Mouse (Mus musculus) midbrain, embryonic 14.5 days (tissue): Measurements from ENCODE around the gene Coil. TPM values are rescaled to one million over a fixed set of nuclear protein-coding genes. Genes with fewer than 3 reads are reported as not detected.

Experiments used
- ATAC-seq: fragments of 200-750 bp; cut with Nextera tagmentation; 2 replicates; pipeline ENCODE4 v1.8.0; 2017; ENCODE audit warnings: moderate number of reproducible peaks, moderate library complexity; ENCODE audit not compliant: low FRiP score, low TSS enrichment
- DNase-seq: peaks from one replicate; pipeline ENCODE4 v3.0.0-alpha.2; 2015
- H3K27ac ChIP-seq: fragments of 300-500 bp; sonication (generic); replicated peaks from 2 replicates; pipeline ENCODE4 v1.5.1; 2014; ENCODE audit warnings: mild to moderate bottlenecking, low read depth, low read length, moderate library complexity
- H3K27me3 ChIP-seq: fragments of 300-500 bp; sonication (generic); 2 replicates; pipeline ENCODE4 v1.6.1; 2014; ENCODE audit warnings: low read length, control low read depth, mixed read lengths; ENCODE audit not compliant: control insufficient read depth, insufficient read depth
- H3K36me3 ChIP-seq: fragments of 300-500 bp; sonication (generic); 2 replicates; pipeline ENCODE4 v1.6.1; 2014; ENCODE audit warnings: low read length, control low read depth; ENCODE audit not compliant: control insufficient read depth, insufficient read depth
- H3K4me1 ChIP-seq: fragments of 300-500 bp; sonication (generic); 2 replicates; pipeline ENCODE4 v1.6.1; 2014; ENCODE audit warnings: mild to moderate bottlenecking, antibody characterized with exemption, low read length, control low read depth; ENCODE audit not compliant: control insufficient read depth, insufficient read depth
- H3K4me2 ChIP-seq: fragments of 300-500 bp; sonication (generic); 2 replicates; pipeline ENCODE4 v1.6.1; 2014; ENCODE audit warnings: mild to moderate bottlenecking, low read length, moderate library complexity
- H3K4me3 ChIP-seq: fragments of 300-500 bp; sonication (generic); replicated peaks from 2 replicates; pipeline ENCODE4 v1.5.1; 2014; ENCODE audit warnings: low read depth, low read length
- H3K9ac ChIP-seq: fragments of 300-500 bp; sonication (generic); replicated peaks from 2 replicates; pipeline ENCODE4 v1.6.1; 2014; ENCODE audit warnings: mild to moderate bottlenecking, low read length, moderate library complexity
- H3K9me3 ChIP-seq: fragments of 300-500 bp; sonication (generic); 2 replicates; pipeline ENCODE4 v1.6.1; 2016; ENCODE audit warnings: low read length, control low read depth, mixed read lengths; ENCODE audit not compliant: control insufficient read depth
- WGBS: fragments of 180-500 bp; shearing (Covaris S2); extraction: QIAGEN DNeasy Blood & Tissue Kit; methylation state at CpG from one replicate; pipeline ENCODE4 v1.1.7; 2014; 5-methylcytosine and 5-hydroxymethylcytosine counted together
- polyA plus RNA-seq: library from polyadenylated mRNA; unstranded; fragments of >200 nt; fragmentation: Nextera tagmentation; extraction: Ambion mirVana; gene quantifications from 2 replicates; pipeline ENCODE4 v1.2.1, GENCODE M21; 2014

Gene Coil
- polyA plus RNA-seq, 1 experiment from 2014 or later, result 19.2 TPM

DNA sequence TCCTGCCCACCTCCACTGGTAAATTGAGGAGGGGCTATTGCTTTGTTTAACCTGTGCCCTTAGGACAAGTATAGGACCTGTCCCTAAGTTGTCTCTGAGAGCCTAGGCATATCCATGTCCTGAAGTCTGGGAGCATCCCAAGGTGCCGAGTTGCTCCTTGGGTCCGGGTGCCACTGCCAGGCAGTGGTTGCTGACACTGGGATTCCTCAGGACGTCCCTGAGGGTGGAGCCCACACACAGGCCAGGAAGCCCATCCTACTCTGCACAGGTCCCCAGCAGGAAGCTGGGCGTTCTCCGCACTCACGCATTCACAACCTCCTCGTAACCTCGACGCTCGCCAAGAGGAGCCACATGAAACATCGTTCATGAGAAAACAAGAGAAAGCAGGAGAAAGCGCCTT, 28.6 kb upstream of the Coil start:
- Histone ChIP-seq H3K4me3 (no peak overlapping the region), H3K27me3 (no peaks in the 10 kb centered on the region), H3K4me2 (no peak overlapping the region), H3K4me1 (no peaks in the 10 kb centered on the region), H3K36me3 (peaks cover 10% of the 10 kb centered on the region; the same call in 1 of the 2 replicates), H3K9ac (no peak overlapping the region), H3K9me3 (no peaks in the 10 kb centered on the region), H3K27ac (no peak overlapping the region)
- DNase-seq (no peak), ATAC-seq (no peak)
- WGBS, result 85% methylated on average over 12 of the region's 12 CpGs

DNA sequence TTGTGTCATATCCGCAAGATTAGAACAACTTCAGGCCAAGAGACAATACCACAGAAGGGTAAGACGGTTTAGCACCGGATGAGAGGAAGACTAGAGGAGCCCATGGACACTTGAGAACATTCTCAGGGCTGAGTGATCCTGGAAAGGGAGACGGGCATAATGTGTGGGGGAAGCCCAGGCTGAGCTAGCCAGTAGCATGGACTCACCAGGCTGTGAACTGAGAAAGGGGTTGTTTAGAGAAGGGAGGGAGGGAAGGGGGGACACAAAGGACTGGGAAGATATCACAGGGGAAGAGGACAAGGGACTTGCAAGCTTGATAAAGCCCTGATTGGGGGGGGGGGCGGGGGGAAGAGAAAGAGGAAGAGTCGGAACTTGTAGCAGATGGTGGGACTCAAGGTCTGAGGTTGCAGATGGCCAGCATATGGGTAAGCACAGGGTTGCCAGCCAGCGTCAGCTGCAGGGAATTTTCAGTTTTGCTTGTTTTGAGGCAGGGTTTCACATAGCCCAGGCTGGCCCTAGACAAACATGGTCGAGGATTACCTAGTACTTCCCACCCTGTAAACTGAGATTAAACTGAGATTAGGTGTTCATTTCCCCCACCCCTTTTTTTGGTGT, 24.0 kb upstream of the Coil start:
- 81% methylated on average over 8 of the region's 8 CpGs for WGBS
- ATAC-seq (no peak), DNase-seq (no peak)
- H3K4me1 ChIP-seq, result no peaks in the 10 kb centered on the region
- no peak overlapping the region for H3K9ac ChIP-seq
- no peak overlapping the region for H3K4me3 ChIP-seq
- peaks cover 14% of the 10 kb centered on the region; the same call in 1 of the 2 replicates for H3K36me3 ChIP-seq
- no peaks in the 10 kb centered on the region for H3K9me3 ChIP-seq
- no peak overlapping the region for H3K27ac ChIP-seq
- H3K4me2 ChIP-seq, result no peak overlapping the region
- no peaks in the 10 kb centered on the region for H3K27me3 ChIP-seq

DNA sequence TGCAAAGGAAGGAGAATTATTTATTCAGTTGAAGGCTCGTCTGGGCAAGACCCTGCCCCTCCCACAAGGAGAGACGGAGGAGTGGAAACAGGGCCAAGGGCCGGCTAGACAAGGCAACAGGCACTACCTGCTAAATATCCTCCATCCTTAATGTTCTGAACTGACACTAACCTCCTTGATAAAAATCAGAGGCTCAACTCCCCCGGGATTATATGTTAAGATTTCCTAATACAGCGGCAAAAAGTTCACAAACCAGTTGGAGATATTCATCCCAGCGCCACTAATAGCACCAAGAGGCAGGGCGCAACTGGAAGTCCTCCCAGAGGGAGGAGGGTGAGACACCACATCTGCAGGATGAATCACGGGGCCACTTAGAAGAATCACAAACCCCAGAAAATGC, 21.2 kb upstream of the Coil start:
- Histone ChIP-seq H3K4me2 (no peak overlapping the region), H3K9ac (no peak overlapping the region), H3K27me3 (no peaks in the 10 kb centered on the region), H3K36me3 (peaks cover 14% of the 10 kb centered on the region; the same call in 1 of the 2 replicates), H3K4me3 (no peak overlapping the region), H3K4me1 (no peaks in the 10 kb centered on the region), H3K27ac (no peak overlapping the region), H3K9me3 (no peaks in the 10 kb centered on the region)
- WGBS, result 81% methylated on average over 8 of the region's 8 CpGs
- DNase-seq, result no peak
- ATAC-seq, result no peak

DNA sequence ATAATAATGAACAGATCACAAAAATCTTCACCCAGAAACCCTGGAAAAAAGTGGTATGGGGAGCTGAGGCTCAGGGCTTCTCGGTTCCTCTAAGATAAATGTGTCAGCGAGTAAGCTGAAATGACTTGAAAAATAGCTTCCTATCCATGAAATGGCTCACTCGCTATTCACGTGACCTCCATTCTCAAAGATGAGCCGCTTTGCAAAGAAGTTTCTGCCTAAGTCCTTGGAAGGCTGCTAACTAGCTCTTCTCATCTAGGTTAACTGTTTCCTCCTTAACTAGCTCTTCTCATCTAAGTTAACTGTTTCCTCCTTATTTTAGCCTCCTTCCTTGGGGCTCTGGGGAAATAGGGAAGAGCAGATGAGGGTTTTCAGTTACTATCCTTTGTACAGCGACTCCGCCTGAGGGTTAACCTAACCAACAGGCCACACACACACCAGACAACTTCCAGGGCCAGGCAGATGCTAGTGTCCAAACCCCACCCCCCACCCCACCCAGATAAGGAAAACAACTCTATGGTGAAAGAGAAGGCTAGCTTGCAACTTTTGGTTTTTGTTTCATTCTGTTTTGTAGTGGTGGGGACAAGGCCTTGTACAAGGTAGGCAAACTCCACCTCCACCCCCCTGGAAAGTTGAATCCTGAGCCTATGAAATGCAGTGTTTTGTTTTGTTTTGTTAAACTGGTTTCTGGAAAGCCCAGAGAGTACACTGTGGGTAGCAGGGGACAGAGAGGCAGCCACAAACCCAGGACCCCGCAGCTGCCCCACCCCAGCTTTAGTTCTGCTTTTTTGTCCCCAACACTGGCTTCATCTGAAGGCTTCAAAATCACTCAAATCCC, 20.0 kb upstream of the Coil start:
- no peak for ATAC-seq
- no peak overlapping the region for H3K4me2 ChIP-seq
- WGBS, result 95% methylated on average over 8 of the region's 8 CpGs

DNA sequence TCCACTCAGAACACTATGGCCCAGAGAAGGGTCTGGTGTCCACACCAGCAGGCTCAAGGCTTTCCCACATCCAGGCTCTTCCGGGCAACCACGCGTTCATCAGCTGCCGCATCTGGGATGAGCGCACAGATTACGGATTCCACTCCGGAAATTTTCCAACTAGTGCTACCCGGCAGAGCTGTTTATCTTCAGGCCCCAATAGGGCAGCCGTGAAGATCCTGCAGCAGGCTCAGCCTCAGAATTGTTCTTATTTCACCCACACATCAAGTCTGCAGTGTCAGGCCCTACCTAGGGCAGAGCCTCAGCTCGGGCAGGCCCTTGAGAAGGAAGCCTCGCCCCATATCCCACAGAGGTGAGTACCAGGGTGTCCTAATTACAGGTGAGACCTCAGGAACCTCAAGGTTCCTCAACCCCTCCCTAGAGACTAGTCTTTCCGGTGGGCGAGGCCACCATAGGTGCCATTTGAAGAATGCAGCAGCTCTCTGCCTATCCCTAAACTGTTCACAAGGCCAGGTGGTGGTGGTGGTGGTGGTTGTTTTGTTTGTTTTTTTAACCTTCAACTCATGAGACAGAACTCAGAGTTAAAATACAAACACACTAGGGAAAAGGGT, 19.3 kb upstream of the Coil start:
- H3K27me3 ChIP-seq, result no peaks in the 10 kb centered on the region
- H3K4me1 ChIP-seq, result 0 out of 2 replicates have a peak, but pooled peaks cover 4% of the 10 kb centered on the region
- no peak overlapping the region for H3K4me2 ChIP-seq
- peaks cover 4% of the 10 kb centered on the region; the same call in 1 of the 2 replicates for H3K36me3 ChIP-seq
- no peak overlapping the region for H3K4me3 ChIP-seq
- WGBS, result 93% methylated on average over 13 of the region's 13 CpGs
- no peak overlapping the region for H3K9ac ChIP-seq
- ATAC-seq (no peak), DNase-seq (no peak)
- H3K27ac ChIP-seq, result no peak overlapping the region
- no peaks in the 10 kb centered on the region for H3K9me3 ChIP-seq

More for the DNA sequence above, 20.0 kb upstream of the Coil start:
- no peak for DNase-seq
- no peak overlapping the region for H3K4me3 ChIP-seq
- 0 out of 2 replicates have a peak, but pooled peaks cover 4% of the 10 kb centered on the region for H3K4me1 ChIP-seq
- no peak overlapping the region for H3K27ac ChIP-seq
- H3K27me3 ChIP-seq, result no peaks in the 10 kb centered on the region
- peaks cover 8% of the 10 kb centered on the region; the same call in 1 of the 2 replicates for H3K36me3 ChIP-seq
- H3K9ac ChIP-seq, result no peak overlapping the region; the same call in 1 of the 2 replicates
- H3K9me3 ChIP-seq, result no peaks in the 10 kb centered on the region

DNA sequence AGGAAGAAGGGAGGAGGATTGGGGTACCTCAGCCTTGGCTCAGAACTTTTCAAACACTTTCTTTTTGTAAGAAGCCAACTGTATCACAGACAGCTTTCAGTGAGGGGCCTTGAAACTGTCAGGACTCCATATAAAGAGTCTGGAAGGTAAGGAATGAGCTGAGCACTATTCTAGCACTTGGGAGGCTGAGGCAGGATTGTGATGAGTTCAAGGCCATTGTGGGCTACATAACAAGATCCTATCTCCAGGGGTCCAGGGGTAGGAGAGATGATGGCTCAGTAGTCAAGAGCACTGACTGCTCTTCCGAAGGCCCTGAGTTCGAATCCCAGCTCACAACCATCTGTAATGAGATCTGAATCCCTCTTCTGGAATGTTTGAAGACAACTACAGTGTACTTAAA, 18.5 kb upstream of the Coil start:
- Histone ChIP-seq H3K4me2 (no peak overlapping the region), H3K9me3 (no peaks in the 10 kb centered on the region), H3K4me3 (no peak overlapping the region), H3K27me3 (no peaks in the 10 kb centered on the region), H3K4me1 (0 out of 2 replicates have a peak, but pooled peaks cover 4% of the 10 kb centered on the region), H3K27ac (no peak overlapping the region), H3K36me3 (peaks cover 3% of the 10 kb centered on the region; the same call in 1 of the 2 replicates), H3K9ac (no peak overlapping the region)
- WGBS, result 90% methylated on average over 2 of the region's 2 CpGs
- ATAC-seq (no peak), DNase-seq (no peak)

DNA sequence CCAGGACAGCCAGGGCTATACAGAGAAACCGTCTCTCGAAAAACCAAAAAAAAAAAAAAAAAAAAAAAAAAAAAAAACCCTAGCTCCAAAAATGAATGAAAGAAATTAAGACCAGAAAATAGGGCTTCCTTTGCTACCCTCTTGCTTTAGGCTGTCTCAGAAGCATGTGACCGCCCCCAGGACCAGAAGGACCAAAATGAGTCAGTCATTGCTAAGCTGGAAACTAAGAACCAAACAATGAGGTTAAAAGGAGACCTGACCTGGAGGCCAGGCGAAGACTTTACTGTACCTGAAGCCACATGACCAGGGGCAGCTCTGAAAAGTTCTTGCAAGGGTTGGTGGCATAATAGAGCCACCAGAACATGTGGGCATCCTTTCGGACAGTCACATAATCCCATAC, 17.9 kb upstream of the Coil start:
- no peak for DNase-seq
- Histone ChIP-seq H3K4me1 (0 out of 2 replicates have a peak, but pooled peaks cover 4% of the 10 kb centered on the region), H3K9me3 (no peaks in the 10 kb centered on the region), H3K36me3 (no peaks in the 10 kb centered on the region), H3K27me3 (no peaks in the 10 kb centered on the region), H3K9ac (no peak overlapping the region), H3K4me2 (no peak overlapping the region), H3K27ac (no peak overlapping the region), H3K4me3 (no peak overlapping the region)
- ATAC-seq, result no peak
- WGBS, result 96% methylated on average over 5 of the region's 5 CpGs

DNA sequence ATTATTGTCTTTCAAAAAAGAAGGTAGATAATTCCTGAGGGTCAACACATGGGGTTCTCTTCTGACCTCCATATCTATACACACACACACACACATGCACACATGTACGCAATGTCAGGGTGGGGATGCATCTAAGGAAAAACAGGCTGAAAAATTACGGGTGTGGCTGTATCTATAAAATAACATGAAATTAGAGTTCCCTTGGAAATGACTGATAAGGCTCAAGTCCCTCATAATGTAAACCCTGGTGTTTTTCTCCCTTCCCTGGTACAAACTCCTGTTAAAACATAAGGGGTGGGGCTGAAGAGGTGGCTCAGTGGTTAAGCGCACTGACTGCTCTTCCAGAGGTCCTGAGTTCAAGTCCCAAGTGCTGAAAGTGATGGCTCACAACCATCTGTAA, 16.5 kb upstream of the Coil start:
- 95% methylated on average over 3 of the region's 3 CpGs for WGBS

More for the DNA sequence above, 16.5 kb upstream of the Coil start:
- no peak for DNase-seq
- Histone ChIP-seq H3K36me3 (no peaks in the 10 kb centered on the region), H3K4me2 (no peak overlapping the region), H3K27ac (no peak overlapping the region), H3K4me1 (0 out of 2 replicates have a peak, but pooled peaks cover 4% of the 10 kb centered on the region), H3K27me3 (no peaks in the 10 kb centered on the region), H3K9me3 (no peaks in the 10 kb centered on the region), H3K4me3 (no peak overlapping the region), H3K9ac (no peak overlapping the region)
- ATAC-seq, result no peak
